Mouse (Mus musculus) embryonic stem cell, embryonic (primary cell): ENCODE data around the gene Grb14.

Experiments
- CTCF ChIA-PET, 4 experiments: fragments of 300-600 bp in 2 of 4; fragments of 350-600 bp in 2 of 4; sonication (Branson Sonifier 250); formaldehyde crosslinking; loops; one replicate each; lab custom pipeline; 2022; ENCODE audit warnings: inconsistent platforms in 2 of 4; lab: Charles Lee
- POLR2A ChIA-PET, 4 experiments: fragments of 300-600 bp in 2 of 4; fragments of 350-600 bp in 2 of 4; sonication (Branson Sonifier 250); formaldehyde crosslinking; loops; one replicate each; lab custom pipeline; 2022; ENCODE audit warnings: antibody characterized with exemption in 4 of 4, inconsistent platforms in 1 of 4; lab: Charles Lee

The Grb14 gene

GRCm38 (mm10) chr2:65024887-65025286 lies at the start of gene Grb14:
TSS of gene Grb14 (minus strand) at chr2:65024987.
- CTCF ChIA-PET = no interaction called here
- POLR2A ChIA-PET = no interaction called here

- POLR2A ChIA-PET = no interaction called here
- CTCF ChIA-PET = interaction anchor here in 1 of 4 experiments (0.6 kb wide), 2 partner anchors 50 to 404 kb away, joined by 3 to 4 read pairs; no protein-coding TSS in a partner anchor
Observed at GRCm38 (mm10) chr2:65072205-65072604, 47.4 kb upstream of the Grb14 start.

- CTCF ChIA-PET = no interaction called here
- POLR2A ChIA-PET = interaction anchor here in 1 of 4 experiments (0.6 kb wide), 1 partner anchor 90 kb away, joined by 3 read pairs; no protein-coding TSS in a partner anchor
Observed at GRCm38 (mm10) chr2:65053764-65054163, 29.0 kb upstream of the Grb14 start.

GRCm38 (mm10) chr2:65052191-65053012 lies 27.6 kb upstream of the Grb14 start:
- CTCF ChIA-PET = interaction anchor here in 1 of 4 experiments (0.7 kb wide), 1 partner anchor 104 kb away, joined by 3 read pairs; no protein-coding TSS in a partner anchor

DNA sequence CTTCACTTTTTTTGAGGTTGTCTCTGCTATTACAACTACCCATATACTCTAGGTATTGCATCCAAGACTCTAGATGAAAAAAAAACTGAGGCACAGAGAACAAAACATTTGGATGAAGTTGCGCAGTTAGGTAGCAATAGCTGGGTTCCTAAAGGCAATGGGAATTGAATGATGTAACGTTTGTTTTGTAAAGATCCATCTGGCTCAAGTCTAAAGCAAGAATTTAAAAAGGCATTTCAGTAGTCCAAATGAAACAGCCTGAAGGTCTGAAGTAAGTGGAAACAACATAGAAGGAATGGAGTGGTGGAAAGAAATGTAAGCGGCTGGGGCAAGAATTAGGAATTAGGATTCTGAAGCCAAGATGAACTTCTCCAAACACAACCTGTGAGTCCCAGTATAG lies 26.0 kb upstream of the Grb14 start:
- ChIA-PET POLR2A (interaction anchor here in 1 of 4 experiments (1.5 kb wide), 1 partner anchor 10 kb away, joined by 5 read pairs; no protein-coding TSS in a partner anchor), CTCF (no interaction called here)

More at GRCm38 (mm10) chr2:65052191-65053012, 27.6 kb upstream of the Grb14 start:
- POLR2A ChIA-PET = no interaction called here

GRCm38 (mm10) chr2:65048234-65049017 lies 23.6 kb upstream of the Grb14 start:
- POLR2A ChIA-PET = interaction anchor here in 1 of 4 experiments (0.6 kb wide), 1 partner anchor 22 kb away, joined by 7 read pairs; no protein-coding TSS in a partner anchor
- CTCF ChIA-PET = no interaction called here

DNA sequence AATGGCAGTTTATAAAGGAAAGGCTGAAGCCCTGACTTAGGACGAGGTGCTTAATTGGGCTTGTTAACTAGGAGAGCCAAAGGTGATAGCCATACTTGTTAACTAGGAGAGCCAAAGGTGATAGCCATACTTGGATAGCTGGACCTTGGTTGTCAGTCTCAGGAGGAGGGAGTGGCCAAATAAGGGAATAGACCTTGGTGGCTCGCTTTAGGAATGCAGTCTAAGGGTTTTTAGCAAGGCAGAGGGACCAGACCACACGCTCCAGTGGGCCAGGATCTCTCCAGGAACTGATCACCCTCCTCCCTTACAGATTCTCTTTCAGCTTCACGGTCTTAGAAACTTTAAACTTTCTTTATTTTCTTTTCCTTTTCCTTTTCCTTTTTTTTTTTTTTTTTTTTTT lies 13.4 kb upstream of the Grb14 start:
- POLR2A ChIA-PET = no interaction called here

GRCm38 (mm10) chr2:65037546-65037945 lies 12.8 kb upstream of the Grb14 start:
- POLR2A ChIA-PET = no interaction called here
- CTCF ChIA-PET = no interaction called here

More for the DNA sequence above, 13.4 kb upstream of the Grb14 start:
- CTCF ChIA-PET = no interaction called here

- POLR2A ChIA-PET = interaction anchor here in 1 of 4 experiments (1.3 kb wide), 1 partner anchor 216 kb away, joined by 3 read pairs; the partner anchor contains the start of gene Cobll1
- CTCF ChIA-PET = no interaction called here
Observed at GRCm38 (mm10) chr2:65022363-65023240, 2.2 kb downstream of the Grb14 start.

DNA sequence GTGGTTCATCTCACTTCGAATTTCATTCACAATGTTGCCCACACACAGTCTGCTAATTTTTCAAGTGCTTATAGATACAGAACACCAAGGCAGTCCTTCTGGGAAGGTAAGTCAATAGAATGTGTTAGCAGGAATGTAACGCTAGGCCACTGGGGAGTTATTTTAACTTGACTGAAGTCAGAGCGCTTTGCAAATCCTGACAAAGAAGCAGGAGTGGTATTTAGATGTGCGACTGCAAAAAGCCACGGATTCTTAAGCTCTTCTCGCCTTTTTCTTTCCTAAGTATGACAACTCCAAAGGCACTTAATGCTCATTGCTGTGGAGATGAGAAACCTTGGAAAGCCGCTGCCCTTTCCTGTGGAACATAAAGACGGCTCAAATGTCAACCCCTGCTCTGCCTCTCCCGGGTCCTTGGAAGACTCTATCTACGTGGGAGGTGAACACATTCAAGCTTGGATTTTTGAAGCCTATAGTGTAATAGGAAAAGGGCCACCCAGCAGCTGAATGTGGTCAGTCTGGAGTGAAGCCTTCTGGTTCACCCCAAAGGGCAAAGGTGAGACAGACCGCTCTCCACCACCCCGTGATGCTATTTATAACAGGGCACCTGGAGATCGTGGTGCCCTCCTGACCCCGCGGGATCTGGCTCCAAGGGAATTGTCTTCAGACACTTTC lies 3.0 kb downstream of the Grb14 start:
- ChIA-PET POLR2A (no interaction called here), CTCF (no interaction called here)

- ChIA-PET POLR2A (no interaction called here), CTCF (interaction anchor here in 1 of 4 experiments (0.7 kb wide), 1 partner anchor 915 kb away, joined by 6 read pairs; no protein-coding TSS in a partner anchor)
Observed at GRCm38 (mm10) chr2:65017375-65017774, 7.4 kb downstream of the Grb14 start.

DNA sequence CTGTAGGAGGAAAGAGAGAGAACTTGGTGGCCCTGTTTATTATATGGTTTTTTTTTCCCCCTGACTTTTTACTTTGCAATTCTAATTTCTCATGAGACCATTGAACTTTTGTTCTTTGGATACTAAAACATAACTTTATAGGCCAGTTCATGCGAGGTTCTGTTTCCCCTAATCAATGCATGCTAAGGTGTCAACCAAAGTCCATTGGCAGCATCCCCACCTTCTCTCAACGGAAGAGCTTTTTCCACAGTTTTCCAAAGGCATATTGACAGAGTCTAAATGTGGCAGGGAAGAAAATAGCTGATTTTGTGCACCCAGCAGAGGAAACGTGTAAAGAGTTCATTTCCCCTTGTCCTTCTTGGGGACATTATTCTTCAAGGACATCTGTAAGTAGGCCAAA lies 10.2 kb downstream of the Grb14 start:
- ChIA-PET CTCF (no interaction called here), POLR2A (no interaction called here)

GRCm38 (mm10) chr2:65010105-65010504 lies 14.7 kb downstream of the Grb14 start:
- ChIA-PET CTCF (no interaction called here), POLR2A (no interaction called here)

DNA sequence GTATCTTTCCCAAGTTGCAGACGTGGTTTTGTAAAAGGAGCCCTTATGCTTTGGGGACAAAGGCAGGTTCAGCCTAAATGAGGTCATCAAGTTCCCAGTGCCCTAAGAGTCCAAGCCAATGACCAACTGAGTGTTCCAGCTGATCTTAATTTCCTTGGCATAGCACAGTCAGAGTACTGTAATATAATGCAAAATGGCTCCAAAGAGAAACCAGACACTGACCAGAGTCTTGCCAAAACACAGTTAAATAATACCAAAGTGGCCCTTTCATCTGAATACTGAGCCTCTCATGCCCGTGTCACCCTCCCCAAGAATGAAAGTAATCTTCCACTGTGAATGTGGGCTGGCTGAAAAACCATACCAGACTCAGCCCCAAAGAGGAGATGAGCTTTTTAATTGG lies 17.4 kb downstream of the Grb14 start:
- POLR2A ChIA-PET = no interaction called here
- CTCF ChIA-PET = interaction anchor here in 1 of 4 experiments (0.6 kb wide), 1 partner anchor 556 kb away, joined by 11 read pairs; no protein-coding TSS in a partner anchor

- ChIA-PET CTCF (no interaction called here), POLR2A (no interaction called here)
Observed at GRCm38 (mm10) chr2:65005044-65005443, 19.7 kb downstream of the Grb14 start.

GRCm38 (mm10) chr2:65003433-65003832 lies 21.4 kb downstream of the Grb14 start:
- ChIA-PET POLR2A (no interaction called here), CTCF (interaction anchor here in 2 of 4 experiments (0.7 to 1.2 kb wide), 2 partner anchors 55 to 1487 kb away, joined by 3 to 4 read pairs; no protein-coding TSS in a partner anchor)

- ChIA-PET POLR2A (no interaction called here), CTCF (interaction anchor here in 2 of 4 experiments (0.7 to 1.2 kb wide), 2 partner anchors 54 to 1486 kb away, joined by 3 to 4 read pairs; no protein-coding TSS in a partner anchor)
Observed at GRCm38 (mm10) chr2:65002631-65003030, 22.2 kb downstream of the Grb14 start.

DNA sequence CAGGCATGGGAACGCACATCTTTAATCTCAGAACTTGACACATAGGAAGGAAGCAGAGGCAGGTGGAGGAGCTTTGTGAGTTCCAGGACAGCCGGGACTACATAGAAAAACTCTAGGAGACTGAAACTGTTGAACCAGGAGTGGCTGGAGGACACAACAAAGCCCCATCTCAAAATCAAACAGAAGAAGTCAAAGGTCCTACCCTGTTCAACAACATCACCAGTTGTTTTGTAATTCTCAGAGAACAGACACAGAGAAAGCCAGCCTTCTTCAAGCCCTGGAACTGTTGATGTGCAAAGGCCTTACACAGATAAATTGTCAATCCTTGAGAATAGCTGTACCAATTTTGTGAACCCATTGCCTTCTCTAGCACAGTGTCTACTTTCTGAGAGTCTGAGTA lies 29.7 kb downstream of the Grb14 start:
- CTCF ChIA-PET = interaction anchor here in 1 of 4 experiments (0.6 kb wide), 1 partner anchor 47 kb away, joined by 3 read pairs; no protein-coding TSS in a partner anchor
- POLR2A ChIA-PET = interaction anchor here in 1 of 4 experiments (0.6 kb wide), 1 partner anchor 10 kb away, joined by 3 read pairs; no protein-coding TSS in a partner anchor
